Mouse (Mus musculus) megakaryocyte progenitor cell, adult 5-6 weeks (primary cell): ENCODE measurements at regions not wholly inside any gene's neighbourhood (a gene's known extent, or its start where the extent isn't known, plus 50 kb on each side); places are given as distances from the start of the nearest gene placed in this dataset.
A peak's percentile ranks its signal among the peaks of the same experiment; 100 is the strongest.

Experiments
- ATAC-seq: replicated peaks from 2 replicates; pipeline ENCODE4 v1.8.0; 2016; ENCODE audit warnings: mild to moderate bottlenecking, moderate TSS enrichment, inconsistent platforms; ENCODE audit not compliant: poor library complexity

GRCm38 (mm10) chr1:29737062-29737461 lies 957.0 kb upstream of the Gm597 start:
- ATAC-seq = peak; percentile 60; the same call in 1 of the 2 replicates

GRCm38 (mm10) chr1:29731930-29732329 lies 951.9 kb upstream of the Gm597 start:
- no peak for ATAC-seq
